Mouse (Mus musculus) urinary bladder, adult 2 months (tissue): ENCODE measurements around the gene Ppm1n. TPM values are rescaled to one million over a fixed set of nuclear protein-coding genes. Genes with fewer than 3 reads are reported as not detected.
"Not testable (repeated sequence)": the region's sequence is repeated elsewhere in the genome, so short reads cannot be mapped to it uniquely, and the experiment has no call there.

ENCODE experiments used
- DNase-seq: peaks from one replicate; pipeline ENCODE4 v3.0.0; 2022; ENCODE audit warnings: low spot score
- polyA plus RNA-seq: library from polyadenylated mRNA; depleted of rRNA; stranded (reverse); fragments of >200 nt; gene quantifications from 2 replicates; pipeline ENCODE4 v1.2.3, GENCODE M21; 2012

Gene Ppm1n
- polyA plus RNA-seq, 1 experiment = 0.29 TPM

- DNase-seq = no peak
Measured at GRCm38 (mm10) chr7:19282791-19283405, 3.0 kb upstream of the Ppm1n start.

- DNase-seq = no peak
Measured at GRCm38 (mm10) chr7:19282385-19282784, 2.5 kb upstream of the Ppm1n start, which contains the start of gene Rtn2. Gene Rtn2 (plus strand): TSS chr7:19282624.

GRCm38 (mm10) chr7:19281680-19282304 is 1.9 kb upstream of the Ppm1n start:
- not testable (repeated sequence) for DNase-seq

GRCm38 (mm10) chr7:19279052-19279451 is 812 bp downstream of the Ppm1n start:
- no peak for DNase-seq

GRCm38 (mm10) chr7:19276253-19276652 is 3.6 kb downstream of the Ppm1n start:
- DNase-seq = no peak

GRCm38 (mm10) chr7:19272173-19272764 is 7.6 kb downstream of the Ppm1n start:
- peak; percentile 68 for DNase-seq

GRCm38 (mm10) chr7:19271238-19272172 is 8.4 kb downstream of the Ppm1n start, which contains the start of gene Vasp:
Gene Vasp (minus strand): TSS chr7:19271817.
- peak; percentile 78 for DNase-seq

GRCm38 (mm10) chr7:19270509-19271237 is 9.2 kb downstream of the Ppm1n start:
- no peak for DNase-seq

- no peak for DNase-seq
Measured at GRCm38 (mm10) chr7:19269721-19270441, 10.0 kb downstream of the Ppm1n start.

- DNase-seq = no peak
Measured at GRCm38 (mm10) chr7:19268993-19269681, 10.7 kb downstream of the Ppm1n start.

GRCm38 (mm10) chr7:19267051-19267450 is 12.8 kb downstream of the Ppm1n start:
- DNase-seq = no peak

GRCm38 (mm10) chr7:19265928-19266822 is 13.7 kb downstream of the Ppm1n start:
- DNase-seq = no peak

- DNase-seq = no peak
Measured at GRCm38 (mm10) chr7:19265147-19265546, 14.7 kb downstream of the Ppm1n start.

GRCm38 (mm10) chr7:19258336-19258735 is 21.5 kb downstream of the Ppm1n start:
- DNase-seq = no peak

GRCm38 (mm10) chr7:19257390-19258022 is 22.4 kb downstream of the Ppm1n start:
- peak; percentile 33 for DNase-seq

- no peak for DNase-seq
Measured at GRCm38 (mm10) chr7:19256567-19256966, 23.3 kb downstream of the Ppm1n start.

- no peak for DNase-seq
Measured at GRCm38 (mm10) chr7:19255395-19255794, 24.5 kb downstream of the Ppm1n start.

GRCm38 (mm10) chr7:19253437-19253836 is 26.4 kb downstream of the Ppm1n start:
- DNase-seq = no peak
